11 mouse cellular contexts compared by ENCODE assay signal in genomic region chr17:43580456-43580855, GRCm38 (mm10). TPM values are rescaled to one million over a fixed set of nuclear protein-coding genes. Genes with fewer than 3 reads are reported as not detected.
DNase-seq lines count a peak whose midpoint lies in the region; ATAC-seq and TF ChIP-seq lines count a peak whose summit lies in the region.
"Had no signal": no experiment of that assay in that cellular context is flagged by ENCODE, and none has a peak within 500 bp of the region (broad histone marks: within the 10 kb centered on the region; RNA-seq: fewer than 3 reads in every experiment).

No protein-coding gene starts in this region.

- no peak overlapping the region; the same call in 1 of the 2 replicates for H3K4me2 ChIP-seq in forebrain, embryonic 11.5 days (ENCODE audit: low read depth, low read length, severe bottlenecking)
- H3K4me2 ChIP-seq in forebrain, postnatal 0 days (ENCODE audit: low read depth) = no peak overlapping the region
- peak overlapping the region; percentile 19; the same call in 1 of the 2 replicates for H3K4me2 ChIP-seq in lung, embryonic 15.5 days
- H3K4me2 ChIP-seq in hindbrain, embryonic 16.5 days (ENCODE audit: low read length) = peak overlapping the region; percentile 29
- H3K4me2 ChIP-seq: liver, embryonic 11.5 days had no signal

- no peak overlapping the region for H3K27ac ChIP-seq in forebrain, embryonic 11.5 days (ENCODE audit: low read depth, low read length)
- H3K27ac ChIP-seq in forebrain, postnatal 0 days (ENCODE audit: low read depth, low read length) = no peak overlapping the region
- H3K27ac ChIP-seq in lung, embryonic 15.5 days = no peak overlapping the region
- H3K27ac ChIP-seq in hindbrain, embryonic 16.5 days (ENCODE audit: low read depth, low read length) = no peak overlapping the region

- no peak overlapping the region for H3K4me3 ChIP-seq in forebrain, embryonic 11.5 days (ENCODE audit: low read depth, low read length)
- H3K4me3 ChIP-seq in forebrain, postnatal 0 days (ENCODE audit: low read depth, low read length) = no peak overlapping the region
- H3K4me3 ChIP-seq in lung, embryonic 15.5 days = no peak overlapping the region
- H3K4me3 ChIP-seq in hindbrain, embryonic 16.5 days (ENCODE audit: low read length) = no peak overlapping the region

- no peak for ATAC-seq in forebrain, embryonic 11.5 days (replicated peaks; ENCODE audit: low FRiP score)
- ATAC-seq in forebrain, postnatal 0 days = no peak
- ATAC-seq in lung, embryonic 15.5 days (ENCODE audit: borderline replicate concordance, extremely low read depth, low FRiP score, low TSS enrichment) = no peak
- ATAC-seq in hindbrain, embryonic 16.5 days = no peak
- ATAC-seq in cerebellum, adult (ENCODE audit: insufficient number of reproducible peaks, low FRiP score, low TSS enrichment) = no peak
- no peak for ATAC-seq in inflammation-experienced regulatory T-cells, adult 6 months
- ATAC-seq: Patski had no signal

- H3K9me3 ChIP-seq in forebrain, embryonic 11.5 days (ENCODE audit: control insufficient read depth, low read length) = no peaks in the 10 kb centered on the region
- H3K9me3 ChIP-seq in forebrain, postnatal 0 days (ENCODE audit: low read length) = no peaks in the 10 kb centered on the region
- no peaks in the 10 kb centered on the region for H3K9me3 ChIP-seq in lung, embryonic 15.5 days
- no peaks in the 10 kb centered on the region for H3K9me3 ChIP-seq in hindbrain, embryonic 16.5 days (ENCODE audit: control insufficient read depth, low read length)

- no peaks in the 10 kb centered on the region for H3K36me3 ChIP-seq in forebrain, embryonic 11.5 days (ENCODE audit: control insufficient read depth, insufficient read depth, low read length)
- no peaks in the 10 kb centered on the region for H3K36me3 ChIP-seq in forebrain, postnatal 0 days (ENCODE audit: insufficient read depth)
- H3K36me3 ChIP-seq in lung, embryonic 15.5 days = no peaks in the 10 kb centered on the region
- no peaks in the 10 kb centered on the region for H3K36me3 ChIP-seq in hindbrain, embryonic 16.5 days (ENCODE audit: control insufficient read depth, insufficient read depth, low read length)

- H3K27me3 ChIP-seq in forebrain, embryonic 11.5 days (ENCODE audit: control insufficient read depth, insufficient read depth, low read length) = no peaks in the 10 kb centered on the region
- no peaks in the 10 kb centered on the region for H3K27me3 ChIP-seq in forebrain, postnatal 0 days (ENCODE audit: insufficient read depth, low read length)
- H3K27me3 ChIP-seq in lung, embryonic 15.5 days = no peaks in the 10 kb centered on the region
- no peaks in the 10 kb centered on the region for H3K27me3 ChIP-seq in hindbrain, embryonic 16.5 days (replicated peaks; ENCODE audit: control insufficient read depth, insufficient read depth, low read length)
- H3K27me3 ChIP-seq: Patski had no signal

- peaks cover 6% of the 10 kb centered on the region; the same call in 1 of the 2 replicates for H3K4me1 ChIP-seq in forebrain, embryonic 11.5 days (replicated peaks; ENCODE audit: control insufficient read depth, insufficient read depth, low read length)
- no peaks in the 10 kb centered on the region for H3K4me1 ChIP-seq in forebrain, postnatal 0 days (ENCODE audit: insufficient read depth)
- peaks cover 15% of the 10 kb centered on the region; the same call in 1 of the 2 replicates for H3K4me1 ChIP-seq in lung, embryonic 15.5 days
- H3K4me1 ChIP-seq in hindbrain, embryonic 16.5 days (ENCODE audit: control insufficient read depth, insufficient read depth, low read depth, low read length) = 0 out of 2 replicates have a peak, but pooled peaks cover 2% of the 10 kb centered on the region

- no peak for TF ChIP-seq CTCF in forebrain, postnatal 0 days (IDR thresholded peaks at IDR 0.05; ENCODE audit: low read depth)

- peak overlapping the region; percentile 16; the same call in 1 of the 2 replicates for H3K9ac ChIP-seq in forebrain, embryonic 11.5 days (ENCODE audit: low read length)
- H3K9ac ChIP-seq in forebrain, postnatal 0 days = no peak overlapping the region
- H3K9ac ChIP-seq in lung, embryonic 15.5 days = no peak overlapping the region
- no peak overlapping the region for H3K9ac ChIP-seq in hindbrain, embryonic 16.5 days (ENCODE audit: low read depth, low read length)

- DNase-seq in forebrain, embryonic 11.5 days (ENCODE audit: low spot score) = peak; percentile 13
- no peak for DNase-seq in forebrain, postnatal 0 days
- DNase-seq in lung, postnatal 25 days (ENCODE audit: low spot score) = no peak
- peak; percentile 29 for DNase-seq in retina, postnatal 1 day

- WGBS in forebrain, embryonic 11.5 days = 32% methylated on average over 3 of the region's 3 CpGs
- 36% methylated on average over 3 of the region's 3 CpGs for WGBS in forebrain, postnatal 0 days
- WGBS in lung, embryonic 15.5 days = 34% methylated on average over 3 of the region's 3 CpGs
- 44% methylated on average over 3 of the region's 3 CpGs for WGBS in hindbrain, embryonic 16.5 days

RNA-seq across cellular contexts. Expression of gene Pla2g7, which starts 12.6 kb away (rescaled TPM):
- polyA plus RNA-seq in forebrain, embryonic 11.5 days (2014; fragmentation: Nextera tagmentation; extraction: Ambion mirVana) = 2.9 and 3.3 TPM in 2 replicates
- 26.8 and 33.7 TPM in 2 replicates for total RNA-seq in forebrain, postnatal 0 days (2014; rRNA removed)
- polyA plus RNA-seq in forebrain, postnatal 0 days (2015; fragmentation: Nextera tagmentation; extraction: Ambion mirVana) = 33.0 and 76.9 TPM in 2 replicates
- 10.6 and 12.5 TPM in 2 replicates for polyA plus RNA-seq in lung, embryonic 15.5 days (2015; fragmentation: Nextera tagmentation; extraction: Ambion mirVana)
- polyA plus RNA-seq in hindbrain, embryonic 16.5 days (2015; fragmentation: Nextera tagmentation; extraction: Ambion mirVana) = 148 and 226 TPM in 2 replicates
- polyA plus RNA-seq in inflammation-experienced regulatory T-cells, adult 6 months (2017; shearing (Covaris generic)) = 1 to 10 TPM in 1 of 3 experiments, under 1 TPM in 1, not detected in 1; 0.34 to 1.2 TPM

RNA-seq across cellular contexts. Expression of gene Ankrd66, which starts 37.0 kb away (rescaled TPM):
- polyA plus RNA-seq in forebrain, embryonic 11.5 days (2014; fragmentation: Nextera tagmentation; extraction: Ambion mirVana) = 0.35 TPM in 1 of 2 replicates, not detected in the other
- total RNA-seq in forebrain, postnatal 0 days (2014; rRNA removed) = 0.77 TPM in 1 of 2 replicates, not detected in the other
- polyA plus RNA-seq in forebrain, postnatal 0 days (2015; fragmentation: Nextera tagmentation; extraction: Ambion mirVana) = 1.0 and 1.2 TPM in 2 replicates
- polyA plus RNA-seq in lung, embryonic 15.5 days (2015; fragmentation: Nextera tagmentation; extraction: Ambion mirVana) = 0.30 and 0.36 TPM in 2 replicates
- 1.1 and 1.3 TPM in 2 replicates for polyA plus RNA-seq in hindbrain, embryonic 16.5 days (2015; fragmentation: Nextera tagmentation; extraction: Ambion mirVana)
- polyA plus RNA-seq in inflammation-experienced regulatory T-cells, adult 6 months (2017; shearing (Covaris generic)) = not detected
- polyA plus RNA-seq: liver, embryonic 11.5 days; Patski; small intestine, adult 2 months had no signal

RNA-seq across cellular contexts. Expression of gene Tdrd6, which starts 49.6 kb away (rescaled TPM):
- polyA plus RNA-seq in forebrain, embryonic 11.5 days (2014; fragmentation: Nextera tagmentation; extraction: Ambion mirVana) = 0.04 and 0.19 TPM in 2 replicates
- 1.2 and 2.0 TPM in 2 replicates for total RNA-seq in forebrain, postnatal 0 days (2014; rRNA removed)
- polyA plus RNA-seq in forebrain, postnatal 0 days (2015; fragmentation: Nextera tagmentation; extraction: Ambion mirVana) = 0.19 and 1.2 TPM in 2 replicates
- not detected in 2 replicates for polyA plus RNA-seq in lung, embryonic 15.5 days (2015; fragmentation: Nextera tagmentation; extraction: Ambion mirVana)
- polyA plus RNA-seq in hindbrain, embryonic 16.5 days (2015; fragmentation: Nextera tagmentation; extraction: Ambion mirVana) = 0.46 and 0.79 TPM in 2 replicates
- polyA plus RNA-seq in inflammation-experienced regulatory T-cells, adult 6 months (2017; shearing (Covaris generic)) = not detected
- polyA plus RNA-seq: small intestine, adult 2 months had no signal

Comparison
In these comparisons a context has a peak if more than half of its experiments do, and no peak if none do; other contexts are left out.
1. DNase-seq: peak in forebrain, embryonic 11.5 days (single experiment) and retina, postnatal 1 day (single experiment); none in forebrain, postnatal 0 days (single experiment) and lung, postnatal 25 days (single experiment).
2. H3K4me2 ChIP-seq: peak in lung, embryonic 15.5 days (single experiment) and hindbrain, embryonic 16.5 days (single experiment); none in forebrain, embryonic 11.5 days (single experiment) and forebrain, postnatal 0 days (single experiment).